Mouse (Mus musculus) kidney, adult 18-20 months (tissue): ENCODE measurements around the gene Prpf40b.

Source experiments
- DNase-seq: peaks from one replicate; pipeline ENCODE4 v3.0.0; 2021

The Prpf40b gene

DNA sequence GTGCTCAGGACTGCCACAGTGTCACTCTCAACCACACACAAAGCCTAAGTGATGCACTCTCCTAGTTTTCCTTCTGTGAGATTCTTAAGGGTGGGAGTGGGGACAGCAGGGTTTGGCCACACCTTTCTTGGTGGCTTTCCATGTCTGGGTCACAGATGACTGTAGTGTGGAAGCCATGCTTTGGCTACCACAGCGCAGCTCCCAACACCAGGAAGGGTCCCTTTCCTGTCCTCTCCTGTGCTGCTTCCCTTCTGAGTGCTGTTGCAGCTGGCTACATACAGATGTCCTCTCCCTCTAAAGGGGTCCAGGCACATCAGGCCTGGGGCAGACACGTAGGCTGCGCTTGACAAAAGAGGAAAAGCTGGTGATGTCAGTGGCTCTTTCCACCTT, 38.8 kb downstream of the Prpf40b start:
- no peak for DNase-seq

DNA sequence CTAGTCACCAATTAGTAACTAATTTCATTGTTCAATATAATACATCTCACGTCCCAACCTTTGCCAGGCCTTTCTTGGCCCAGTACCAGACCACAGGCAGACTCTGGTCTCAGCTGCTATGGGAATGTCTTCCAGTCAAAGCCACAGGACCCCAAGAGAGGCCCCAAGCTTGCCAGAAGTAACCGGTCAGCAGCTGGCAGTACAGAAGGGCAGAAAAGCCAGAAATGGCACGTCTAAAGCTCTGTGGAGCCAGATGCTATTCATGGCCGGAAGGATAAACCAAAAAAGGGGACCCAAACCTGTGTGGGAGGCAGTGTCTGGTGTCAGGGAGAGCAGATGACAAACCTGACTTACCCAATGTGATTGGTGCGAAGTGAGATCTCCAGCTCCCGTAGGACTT, 39.6 kb downstream of the Prpf40b start:
- DNase-seq, result no peak

GRCm38 (mm10) chr15:99335801-99336320, 41.0 kb downstream of the Prpf40b start:
- no peak for DNase-seq

DNA sequence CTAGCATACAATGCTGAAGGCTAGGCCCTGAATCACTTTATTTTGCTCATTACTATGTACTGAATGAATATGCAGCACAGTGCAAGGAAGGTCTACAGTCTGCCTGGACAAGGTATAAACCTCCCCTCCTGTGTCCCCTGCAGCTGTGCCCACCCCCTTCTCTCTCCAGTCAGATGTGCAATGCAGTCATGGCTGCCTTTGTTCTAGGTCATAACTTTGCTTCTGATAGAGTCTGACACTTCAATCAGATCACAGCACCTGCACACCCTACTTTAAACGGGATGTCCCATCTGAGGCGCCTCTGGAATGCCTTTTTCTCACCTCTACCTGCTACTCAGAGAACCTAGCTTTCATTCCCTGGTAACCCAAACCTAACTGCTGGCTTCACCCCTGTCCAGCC, 44.0 kb downstream of the Prpf40b start:
- no peak for DNase-seq

DNA sequence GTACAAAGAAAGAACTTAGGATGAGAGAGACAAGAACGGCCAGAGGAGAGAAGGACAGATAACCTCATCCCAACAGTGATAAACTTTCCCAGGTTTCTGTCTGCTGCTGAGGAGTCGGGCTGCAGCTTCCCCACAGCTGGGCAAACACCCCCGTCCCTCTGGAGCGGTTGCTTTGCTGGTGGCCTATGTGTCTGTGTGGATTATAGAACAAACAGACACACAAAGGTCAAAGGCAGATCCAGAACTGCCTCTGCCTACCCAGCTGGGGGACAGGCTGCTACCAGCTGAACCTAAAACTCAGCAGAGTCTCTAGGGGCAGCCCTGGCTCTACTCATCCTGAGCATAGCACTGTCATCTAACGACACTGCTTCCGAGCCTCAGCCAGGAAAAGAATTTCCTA, 44.8 kb downstream of the Prpf40b start:
- DNase-seq, result no peak

- no peak for DNase-seq
Measured at GRCm38 (mm10) chr15:99341102-99341501, 46.2 kb downstream of the Prpf40b start.

DNA sequence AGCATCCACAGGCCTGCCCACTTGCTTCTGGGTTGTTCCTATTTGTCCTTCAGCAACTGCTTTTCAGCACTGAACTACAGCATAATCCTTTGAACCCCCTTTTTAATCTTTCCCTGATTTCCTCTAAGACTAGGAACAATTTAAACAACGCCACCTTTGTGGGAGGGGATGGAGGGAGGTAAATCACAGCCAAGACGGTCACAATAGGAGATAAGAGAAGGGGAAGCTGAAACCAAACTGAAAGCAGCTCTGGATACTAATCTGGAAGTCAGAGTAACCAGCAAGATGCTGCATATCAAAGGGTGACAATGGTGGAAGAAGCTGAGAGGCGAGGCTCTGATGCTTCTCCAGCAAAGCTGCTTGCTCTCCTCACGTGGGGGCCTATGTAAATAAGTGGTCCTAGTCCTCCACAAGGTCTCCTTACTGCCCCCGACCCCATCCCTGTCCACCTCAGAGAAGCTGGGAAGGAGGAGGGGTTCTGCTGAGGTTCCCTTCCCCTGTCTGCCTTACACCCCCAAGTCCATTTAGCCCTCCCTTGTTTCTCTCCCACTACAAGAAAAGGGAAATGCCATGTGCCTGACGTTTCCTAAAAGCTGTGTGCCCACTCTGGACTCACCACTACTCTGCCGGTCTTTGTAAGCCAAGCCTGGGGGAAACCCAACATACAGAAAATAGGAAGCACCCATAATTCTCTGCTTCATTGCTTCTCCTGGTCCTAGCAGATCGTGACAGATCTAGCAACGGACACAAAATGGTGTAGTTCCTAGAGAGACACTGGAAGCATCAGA, 47.5 kb downstream of the Prpf40b start:
- DNase-seq, result no peak

- no peak for DNase-seq
Measured at GRCm38 (mm10) chr15:99343414-99344147, 48.7 kb downstream of the Prpf40b start.

DNA sequence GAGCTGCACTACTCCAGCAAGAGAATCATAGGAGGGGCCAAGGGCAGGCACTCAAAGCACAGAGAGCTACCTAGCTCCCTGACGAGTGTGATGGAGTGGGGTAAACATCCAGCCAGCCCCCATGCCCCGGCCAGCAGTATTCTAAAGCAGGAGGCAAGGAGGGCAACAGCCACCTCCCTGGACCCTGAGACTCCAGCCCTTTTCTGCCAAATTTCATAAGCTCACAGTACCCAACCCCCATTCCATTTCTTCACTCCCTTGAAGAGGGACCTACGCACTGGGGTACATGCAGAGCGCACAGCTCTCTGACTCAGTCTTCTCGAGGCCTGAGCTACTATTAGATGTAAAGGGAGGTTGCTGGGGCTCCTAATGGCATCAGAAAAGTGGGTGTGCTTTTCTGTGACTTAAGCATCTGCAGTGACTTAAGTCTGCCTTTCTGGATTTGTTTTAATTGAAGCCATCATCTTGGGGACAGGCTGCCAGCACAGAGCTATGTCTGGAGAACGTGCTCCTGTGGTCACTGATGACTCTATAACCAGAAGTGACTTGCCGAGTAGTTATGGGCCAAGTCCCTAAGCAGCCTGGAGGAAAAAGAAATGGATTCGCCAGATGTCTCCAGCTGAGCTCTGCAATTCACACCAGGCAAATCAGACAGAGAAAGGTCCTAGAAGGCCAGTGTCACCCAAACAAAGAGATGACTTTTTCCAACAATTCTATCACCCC, 49.4 kb downstream of the Prpf40b start:
- DNase-seq, result no peak

DNA sequence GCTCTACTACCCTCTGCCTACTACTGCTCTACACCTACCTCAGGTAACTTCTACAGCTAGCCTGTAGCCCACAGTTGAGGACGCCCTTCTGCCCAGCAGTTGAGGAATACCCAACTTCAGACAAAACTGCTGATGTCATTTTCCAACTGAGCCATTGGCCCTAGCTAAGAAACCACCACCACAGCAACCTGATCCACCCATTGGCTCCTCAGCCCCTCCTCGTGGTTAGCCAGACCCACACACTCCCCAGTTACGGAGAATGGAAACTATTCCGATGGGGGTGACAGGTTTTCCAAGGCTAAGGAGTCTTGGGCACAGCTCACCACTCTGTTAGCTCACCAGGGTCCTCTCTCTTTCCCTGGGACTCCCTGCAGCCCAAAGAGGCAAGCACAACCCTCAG, 50.1 kb downstream of the Prpf40b start:
- DNase-seq, result no peak

- DNase-seq, result no peak
Measured at GRCm38 (mm10) chr15:99351610-99352009, 56.7 kb downstream of the Prpf40b start.

DNA sequence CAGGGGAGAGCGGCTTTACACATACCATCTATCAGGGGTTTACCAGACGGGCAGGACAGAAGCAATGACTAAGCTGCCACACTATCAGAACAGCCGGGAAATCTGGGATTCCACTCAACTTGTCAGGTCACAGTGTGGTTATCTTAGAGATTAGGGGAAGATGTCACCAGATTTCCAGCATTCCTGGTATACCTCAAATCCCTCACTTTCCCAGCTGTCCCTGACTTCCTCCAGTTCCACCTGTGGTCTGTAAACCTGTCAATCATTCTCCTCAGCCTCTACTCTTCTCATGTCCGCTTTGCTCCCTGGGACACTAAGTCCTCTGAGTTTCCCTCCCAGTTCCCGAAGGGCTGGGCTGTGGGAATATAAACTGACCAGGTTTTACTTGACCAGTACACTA, 57.4 kb downstream of the Prpf40b start:
- no peak for DNase-seq

GRCm38 (mm10) chr15:99355660-99356059, 60.8 kb downstream of the Prpf40b start:
- DNase-seq, result no peak

GRCm38 (mm10) chr15:99356462-99356861, 61.6 kb downstream of the Prpf40b start:
- DNase-seq, result no peak

DNA sequence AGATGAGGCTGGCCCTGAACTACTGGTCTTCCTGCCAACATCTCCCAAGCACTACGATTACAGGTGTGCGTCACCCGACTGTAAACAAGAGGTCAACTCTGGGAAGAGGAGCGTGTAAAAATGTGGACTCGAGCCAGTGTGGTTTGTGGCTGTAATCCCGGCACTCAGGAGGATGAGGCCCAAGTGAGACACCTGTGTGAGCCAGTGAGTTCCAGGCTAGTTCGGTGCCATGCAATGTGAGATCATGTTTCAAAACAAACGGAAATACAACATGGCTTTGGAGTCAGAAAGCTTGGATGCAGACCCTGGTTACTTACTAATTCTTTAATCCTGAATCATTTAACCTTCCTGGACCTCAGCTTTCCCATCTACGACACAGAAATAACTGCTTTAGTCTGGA, 64.1 kb downstream of the Prpf40b start:
- DNase-seq, result no peak

DNA sequence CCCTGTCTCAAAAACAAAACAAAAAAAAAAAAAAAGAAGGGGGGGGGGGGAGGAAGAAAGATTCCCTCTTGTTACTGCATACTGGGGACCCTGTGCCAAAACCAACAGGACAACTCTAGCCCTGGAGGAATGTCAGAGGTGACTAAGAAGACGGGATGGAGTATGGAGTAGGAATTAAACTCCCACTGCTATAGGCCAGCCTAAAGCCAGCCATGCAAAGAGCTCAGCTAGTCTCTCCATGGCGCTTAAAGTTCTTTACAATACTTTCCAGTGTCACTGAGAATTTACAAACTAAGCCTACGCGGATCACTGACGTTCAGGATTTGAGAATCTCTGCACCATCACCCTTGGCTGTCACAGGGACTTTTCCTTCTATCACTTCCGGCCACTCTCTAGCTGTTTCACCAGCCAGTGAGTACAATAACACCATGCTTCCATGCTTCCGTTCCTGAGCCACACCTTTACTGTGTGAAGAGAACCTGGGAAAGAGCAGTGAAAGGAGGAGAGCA, 69.2 kb downstream of the Prpf40b start:
- no peak for DNase-seq

DNA sequence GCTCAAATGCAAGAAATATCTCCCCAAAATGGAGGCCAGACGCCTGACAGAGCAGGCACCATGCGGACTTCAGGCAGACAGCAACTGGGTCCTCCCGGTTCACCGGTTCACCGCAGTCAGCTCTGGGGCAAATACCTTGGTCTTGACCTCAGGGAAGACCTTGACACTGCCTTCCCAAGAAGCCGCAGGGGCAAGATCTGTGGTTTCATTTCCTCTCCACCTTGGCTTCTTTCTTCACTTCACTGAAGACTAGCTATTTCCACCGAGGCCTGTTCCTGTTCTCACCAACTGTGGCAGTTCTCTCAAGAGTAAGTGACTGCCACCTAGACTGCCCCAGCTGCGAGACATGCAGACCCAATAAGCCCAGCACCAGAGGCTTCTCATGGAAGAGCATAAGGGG, 70.0 kb downstream of the Prpf40b start:
- no peak for DNase-seq
